Mouse (Mus musculus) heart, adult 2 months (tissue): Measurements from ENCODE around the gene Abca13.

Experiments used
- CTCF ChIP-seq: fragments of 200-600 bp; IDR thresholded peaks from 2 replicates; pipeline ENCODE4 v1.8.1; 2022; ENCODE audit warnings: antibody characterized with exemption, mild to moderate bottlenecking, moderate library complexity
- EP300 ChIP-seq: fragments of 200-500 bp; IDR thresholded peaks from 2 replicates; pipeline ENCODE4 v1.6.1; 2011; ENCODE audit warnings: low read depth, low read length, control low read depth; ENCODE audit not compliant: insufficient read depth
- POLR2A ChIP-seq: fragments of 200-500 bp; IDR thresholded peaks from 2 replicates; pipeline ENCODE4 v1.6.1; 2011; ENCODE audit warnings: mild to moderate bottlenecking, low read depth, low read length, control low read depth; ENCODE audit not compliant: insufficient read depth

GRCm38 (mm10) chr11:9684952-9685351 lies 493.2 kb downstream of the Abca13 start:
- no peak for TF ChIP-seq CTCF
- no peak for TF ChIP-seq POLR2A
- no peak for TF ChIP-seq EP300
